Mouse (Mus musculus) CH12.LX (cell line): Measurements from ENCODE around the gene Tlk2.

Experiments used
- BHLHE40 ChIP-seq: IDR thresholded peaks from 2 replicates; pipeline ENCODE4 v1.6.1; 2011; ENCODE audit warnings: mild to moderate bottlenecking, low read depth, low read length, improper control_type of control experiment
- CTCF ChIP-seq, 2 experiments: IDR thresholded peaks in 1 of 2; conservative IDR thresholded peaks in 1 of 2; 2 replicates each; pipeline ENCODE4 v1.5.1; 2011 to 2012; ENCODE audit warnings: low read depth in 2 of 2, low read length in 2 of 2, improper control_type of control experiment in 1 of 2, inconsistent platforms in 1 of 2, mild to moderate bottlenecking in 1 of 2, moderate library complexity in 1 of 2
- EP300 ChIP-seq: IDR thresholded peaks from 2 replicates; pipeline ENCODE4 v1.6.1; 2011; ENCODE audit warnings: low read length, improper control_type of control experiment
- GABPA ChIP-seq: IDR thresholded peaks from 2 replicates; pipeline ENCODE4 v1.6.1; 2012; ENCODE audit warnings: low read depth, low read length, improper control_type of control experiment, inconsistent platforms; ENCODE audit not compliant: insufficient replicate concordance
- NRF1 ChIP-seq: IDR thresholded peaks from 2 replicates; pipeline ENCODE4 v1.6.1; 2014; ENCODE audit warnings: low read depth, mild to moderate bottlenecking, inconsistent platforms, low read length, improper control_type of control experiment, moderate library complexity
- POLR2A ChIP-seq: IDR thresholded peaks from 2 replicates; pipeline ENCODE4 v1.6.1; 2011; ENCODE audit warnings: low read depth, mild to moderate bottlenecking, improper control_type of control experiment, low read length
- SMC3 ChIP-seq: IDR thresholded peaks from 2 replicates; pipeline ENCODE4 v1.6.1; 2011; ENCODE audit warnings: low read depth, low read length, improper control_type of control experiment
- ZC3H11A ChIP-seq: IDR thresholded peaks from 2 replicates; pipeline ENCODE4 v1.6.1; 2012; ENCODE audit warnings: low read depth, mild to moderate bottlenecking, inconsistent platforms, low read length, improper control_type of control experiment

GRCm38 (mm10) chr11:105202403-105202802 lies 23.8 kb downstream of the Tlk2 start:
- TF ChIP-seq EP300: no peak
- peak; percentile 42 to 46; a peak in 3 of 4 replicates for TF ChIP-seq CTCF (conservative IDR thresholded peaks at IDR 0.05 in 1 of 2, IDR thresholded peaks at IDR 0.05 in 1 of 2; ENCODE audit: low read depth in 2 of 2, low read length in 2 of 2)
- no peak for TF ChIP-seq SMC3
- TF ChIP-seq GABPA: no peak
- TF ChIP-seq NRF1: no peak
- no peak for TF ChIP-seq ZC3H11A
- TF ChIP-seq POLR2A: no peak
- no peak for TF ChIP-seq BHLHE40
